Mouse (Mus musculus): ENCODE measurements at regions not wholly inside any gene's neighbourhood (a gene's known extent, or its start where the extent isn't known, plus 50 kb on each side); places are given as distances from the start of the nearest gene placed in this dataset.

GRCm38 (mm10) chr19:60408436-60408835 is 59.7 kb downstream of the Prlhr start:
- WGBS: 90% methylated on average over 3 of the region's 3 CpGs
- no peak for ATAC-seq (ENCODE audit: low FRiP score, low read depth)
- H3K27me3 ChIP-seq: no peaks in the 10 kb centered on the region

GRCm38 (mm10) chr19:60399425-60399824 is 68.7 kb downstream of the Prlhr start:
- 83% methylated on average over 3 of the region's 3 CpGs for WGBS
- Histone ChIP-seq H3K27me3 (no peaks in the 10 kb centered on the region), H3K4me2 (no peak overlapping the region), H3K4me1 (replicated peaks) (no peaks in the 10 kb centered on the region), H3K36me3 (no peaks in the 10 kb centered on the region), H3K9me3 (no peaks in the 10 kb centered on the region), H3K9ac (no peak overlapping the region), H3K27ac (replicated peaks) (no peak overlapping the region), H3K4me3 (no peak overlapping the region)
- ATAC-seq (ENCODE audit: low FRiP score, low read depth): no peak

More at GRCm38 (mm10) chr19:60408436-60408835, 59.7 kb downstream of the Prlhr start:
- no peak overlapping the region for H3K4me2 ChIP-seq
- no peaks in the 10 kb centered on the region for H3K9me3 ChIP-seq
- no peaks in the 10 kb centered on the region for H3K4me1 ChIP-seq (replicated peaks)
- H3K9ac ChIP-seq: no peak overlapping the region
- H3K4me3 ChIP-seq: no peak overlapping the region
- H3K36me3 ChIP-seq: no peaks in the 10 kb centered on the region
- no peak overlapping the region for H3K27ac ChIP-seq (replicated peaks)

GRCm38 (mm10) chr19:60397666-60398065 is 70.4 kb downstream of the Prlhr start:
- Histone ChIP-seq H3K4me2 (no peak overlapping the region), H3K36me3 (no peaks in the 10 kb centered on the region), H3K4me3 (no peak overlapping the region), H3K4me1 (replicated peaks) (no peaks in the 10 kb centered on the region), H3K27me3 (no peaks in the 10 kb centered on the region), H3K9me3 (no peaks in the 10 kb centered on the region), H3K9ac (no peak overlapping the region), H3K27ac (replicated peaks) (no peak overlapping the region)
- WGBS: 74% methylated on average over 1 of the region's 1 CpGs
- no peak for ATAC-seq (ENCODE audit: low FRiP score, low read depth)

- no peaks in the 10 kb centered on the region for H3K9me3 ChIP-seq
- no peak overlapping the region for H3K4me2 ChIP-seq
- no peak for ATAC-seq (ENCODE audit: low FRiP score, low read depth)
- H3K4me3 ChIP-seq: no peak overlapping the region
- no peaks in the 10 kb centered on the region for H3K4me1 ChIP-seq (replicated peaks)
- 86% methylated on average over 5 of the region's 5 CpGs for WGBS
- no peaks in the 10 kb centered on the region for H3K36me3 ChIP-seq
- no peaks in the 10 kb centered on the region for H3K27me3 ChIP-seq
- no peak overlapping the region for H3K9ac ChIP-seq
- H3K27ac ChIP-seq (replicated peaks): no peak overlapping the region
Observed at GRCm38 (mm10) chr19:60396604-60397003, 71.5 kb downstream of the Prlhr start.

- 79% methylated on average over 3 of the region's 3 CpGs for WGBS
Observed at GRCm38 (mm10) chr19:60386563-60387241, 81.4 kb downstream of the Prlhr start.

GRCm38 (mm10) chr19:60384721-60385120 is 83.4 kb downstream of the Prlhr start:
- H3K4me1 ChIP-seq (replicated peaks): no peaks in the 10 kb centered on the region
- ATAC-seq (ENCODE audit: low FRiP score, low read depth): no peak
- WGBS: 76% methylated on average over 5 of the region's 5 CpGs

More at GRCm38 (mm10) chr19:60386563-60387241, 81.4 kb downstream of the Prlhr start:
- H3K4me3 ChIP-seq: no peak overlapping the region
- H3K27ac ChIP-seq (replicated peaks): no peak overlapping the region
- no peaks in the 10 kb centered on the region for H3K4me1 ChIP-seq (replicated peaks)
- H3K36me3 ChIP-seq: no peaks in the 10 kb centered on the region
- no peaks in the 10 kb centered on the region for H3K27me3 ChIP-seq
- H3K4me2 ChIP-seq: no peak overlapping the region
- H3K9me3 ChIP-seq: no peaks in the 10 kb centered on the region
- no peak for ATAC-seq (ENCODE audit: low FRiP score, low read depth)
- H3K9ac ChIP-seq: no peak overlapping the region

GRCm38 (mm10) chr19:60382661-60383060 is 85.4 kb downstream of the Prlhr start:
- no peak overlapping the region for H3K9ac ChIP-seq
- no peak overlapping the region for H3K4me3 ChIP-seq
- H3K27ac ChIP-seq (replicated peaks): no peak overlapping the region
- no peak for ATAC-seq (ENCODE audit: low FRiP score, low read depth)
- no peak overlapping the region for H3K4me2 ChIP-seq
- no peaks in the 10 kb centered on the region for H3K27me3 ChIP-seq
- H3K4me1 ChIP-seq (replicated peaks): no peaks in the 10 kb centered on the region
- H3K36me3 ChIP-seq: no peaks in the 10 kb centered on the region
- no peaks in the 10 kb centered on the region for H3K9me3 ChIP-seq

More at GRCm38 (mm10) chr19:60384721-60385120, 83.4 kb downstream of the Prlhr start:
- H3K27ac ChIP-seq (replicated peaks): no peak overlapping the region
- no peaks in the 10 kb centered on the region for H3K9me3 ChIP-seq
- no peak overlapping the region for H3K9ac ChIP-seq
- H3K4me2 ChIP-seq: no peak overlapping the region
- no peaks in the 10 kb centered on the region for H3K36me3 ChIP-seq
- no peaks in the 10 kb centered on the region for H3K27me3 ChIP-seq
- no peak overlapping the region for H3K4me3 ChIP-seq

GRCm38 (mm10) chr19:60379030-60379605 is 89.0 kb downstream of the Prlhr start:
- H3K27ac ChIP-seq (replicated peaks): no peak overlapping the region
- no peaks in the 10 kb centered on the region for H3K36me3 ChIP-seq
- ATAC-seq (ENCODE audit: low FRiP score, low read depth): no peak
- WGBS: 82% methylated on average over 2 of the region's 2 CpGs
- H3K4me1 ChIP-seq (replicated peaks): no peaks in the 10 kb centered on the region
- no peak overlapping the region for H3K4me2 ChIP-seq
- no peak overlapping the region for H3K9ac ChIP-seq
- H3K4me3 ChIP-seq: no peak overlapping the region
- H3K9me3 ChIP-seq: no peaks in the 10 kb centered on the region
- no peaks in the 10 kb centered on the region for H3K27me3 ChIP-seq

- ATAC-seq (ENCODE audit: low FRiP score, low read depth): no peak
- WGBS: 41% methylated on average over 4 of the region's 4 CpGs
- H3K27me3 ChIP-seq: no peaks in the 10 kb centered on the region
- no peaks in the 10 kb centered on the region for H3K36me3 ChIP-seq
- H3K9ac ChIP-seq: no peak overlapping the region
- H3K4me1 ChIP-seq (replicated peaks): no peaks in the 10 kb centered on the region; the same call in 1 of the 2 replicates
- H3K4me3 ChIP-seq: no peak overlapping the region
- H3K9me3 ChIP-seq: no peaks in the 10 kb centered on the region
- H3K4me2 ChIP-seq: no peak overlapping the region
- H3K27ac ChIP-seq (replicated peaks): no peak overlapping the region
Observed at GRCm38 (mm10) chr19:60363988-60364599, 104.0 kb downstream of the Prlhr start.

- Histone ChIP-seq H3K36me3 (no peaks in the 10 kb centered on the region), H3K4me2 (no peak overlapping the region), H3K9ac (no peak overlapping the region), H3K9me3 (no peaks in the 10 kb centered on the region), H3K27me3 (no peaks in the 10 kb centered on the region), H3K4me1 (replicated peaks) (no peaks in the 10 kb centered on the region), H3K4me3 (no peak overlapping the region), H3K27ac (replicated peaks) (no peak overlapping the region)
- WGBS: 96% methylated on average over 12 of the region's 12 CpGs
- no peak for ATAC-seq (ENCODE audit: low FRiP score, low read depth)
Observed at GRCm38 (mm10) chr19:60344911-60345310, 118.4 kb upstream of the Fam204a start.

- no peaks in the 10 kb centered on the region for H3K9me3 ChIP-seq
- no peak overlapping the region for H3K4me3 ChIP-seq
- no peak overlapping the region for H3K27ac ChIP-seq (replicated peaks)
- WGBS: 9% methylated on average over 3 of the region's 3 CpGs
- no peak overlapping the region for H3K4me2 ChIP-seq
- H3K27me3 ChIP-seq: no peaks in the 10 kb centered on the region
- ATAC-seq (ENCODE audit: low FRiP score, low read depth): no peak
- no peak overlapping the region for H3K9ac ChIP-seq
- H3K4me1 ChIP-seq (replicated peaks): no peaks in the 10 kb centered on the region
- no peaks in the 10 kb centered on the region for H3K36me3 ChIP-seq
Observed at GRCm38 (mm10) chr19:60341485-60341884, 115.0 kb upstream of the Fam204a start.

GRCm38 (mm10) chr19:60340234-60340633 is 113.7 kb upstream of the Fam204a start:
- Histone ChIP-seq H3K27ac (replicated peaks) (no peak overlapping the region), H3K4me3 (no peak overlapping the region), H3K36me3 (no peaks in the 10 kb centered on the region), H3K9me3 (no peaks in the 10 kb centered on the region), H3K9ac (no peak overlapping the region), H3K27me3 (no peaks in the 10 kb centered on the region), H3K4me2 (no peak overlapping the region), H3K4me1 (replicated peaks) (no peaks in the 10 kb centered on the region)
- WGBS: 91% methylated on average over 6 of the region's 6 CpGs
- ATAC-seq (ENCODE audit: low FRiP score, low read depth): no peak
